Mouse (Mus musculus): ENCODE data around the gene Taf10. TPM values are rescaled to one million over a fixed set of nuclear protein-coding genes. Genes with fewer than 3 reads are reported as not detected.
A peak's percentile ranks its signal among the peaks of the same experiment; 100 is the strongest.

Gene Taf10
- polyA plus RNA-seq, 1 experiment from 2014 or later, result 192 TPM

DNA sequence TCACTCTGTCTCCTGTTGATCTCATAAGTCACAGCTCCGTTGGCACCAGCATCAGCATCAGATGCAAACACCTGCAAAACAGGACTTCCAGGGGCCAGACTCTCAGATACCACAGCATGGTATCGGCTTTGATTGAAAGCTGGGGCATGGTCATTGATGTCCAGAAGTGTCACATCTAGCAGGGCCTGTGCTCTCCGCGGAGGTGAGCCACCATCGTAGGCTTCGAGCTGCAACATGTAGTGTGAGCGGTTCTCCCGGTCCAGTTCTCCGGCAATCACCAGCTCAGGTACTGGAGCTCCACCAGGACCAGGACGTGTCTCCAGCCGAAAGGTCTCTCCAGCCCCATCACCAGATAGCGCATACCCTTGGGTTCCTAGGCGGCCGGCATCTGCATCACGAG is 28.2 kb upstream of the Taf10 start:
- H3K4me1 ChIP-seq (ENCODE audit: insufficient read depth), result 0 out of 2 replicates have a peak, but pooled peaks cover 7% of the 10 kb centered on the region
- peaks cover 60% of the 10 kb centered on the region for H3K36me3 ChIP-seq (ENCODE audit: insufficient read depth)
- no peaks in the 10 kb centered on the region for H3K9me3 ChIP-seq (ENCODE audit: low read depth, low read length)
- no peaks in the 10 kb centered on the region for H3K27me3 ChIP-seq (ENCODE audit: insufficient read depth, low read length)
- no peak overlapping the region for H3K4me2 ChIP-seq
- H3K4me3 ChIP-seq (ENCODE audit: low read depth, low read length), result no peak overlapping the region
- no peak overlapping the region for H3K27ac ChIP-seq (ENCODE audit: low read depth)
- ATAC-seq (ENCODE audit: insufficient read depth) (no peak), DNase-seq (no peak)
- 95% methylated on average over 15 of the region's 15 CpGs for WGBS
- no peak for TF ChIP-seq CTCF (IDR thresholded peaks at IDR 0.05; ENCODE audit: low read depth)
- no peak overlapping the region for H3K9ac ChIP-seq

DNA sequence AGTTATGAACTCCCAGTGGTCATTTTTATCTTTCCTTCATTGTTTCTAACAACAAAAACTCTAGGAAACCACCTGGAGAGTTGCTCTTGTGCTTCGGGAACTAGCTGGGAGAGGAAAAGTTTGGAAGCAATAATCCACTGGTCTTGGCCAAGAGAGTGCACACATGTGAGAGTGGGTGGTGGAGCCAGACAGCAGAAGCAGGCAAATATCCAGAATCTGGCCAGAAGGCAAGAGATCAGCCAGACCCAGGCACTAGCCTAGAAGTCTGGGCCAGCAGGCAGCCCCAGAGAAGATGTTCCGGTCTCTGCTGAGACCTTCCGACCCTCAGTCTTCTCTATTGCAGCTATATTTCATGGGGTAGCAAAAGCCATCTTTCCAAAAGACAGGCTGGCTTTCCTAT is 25.8 kb upstream of the Taf10 start:
- no peak for TF ChIP-seq CTCF (IDR thresholded peaks at IDR 0.05; ENCODE audit: low read depth)
- Histone ChIP-seq H3K4me3 (ENCODE audit: low read depth, low read length) (no peak overlapping the region), H3K9me3 (ENCODE audit: low read depth, low read length) (no peaks in the 10 kb centered on the region), H3K9ac (no peak overlapping the region), H3K4me1 (ENCODE audit: insufficient read depth) (0 out of 2 replicates have a peak, but pooled peaks cover 3% of the 10 kb centered on the region), H3K4me2 (no peak overlapping the region), H3K27me3 (ENCODE audit: insufficient read depth, low read length) (no peaks in the 10 kb centered on the region), H3K27ac (ENCODE audit: low read depth) (no peak overlapping the region), H3K36me3 (ENCODE audit: insufficient read depth) (peaks cover 75% of the 10 kb centered on the region)
- 87% methylated on average over 3 of the region's 3 CpGs for WGBS
- no peak for ATAC-seq (ENCODE audit: insufficient read depth)
- no peak for DNase-seq

DNA sequence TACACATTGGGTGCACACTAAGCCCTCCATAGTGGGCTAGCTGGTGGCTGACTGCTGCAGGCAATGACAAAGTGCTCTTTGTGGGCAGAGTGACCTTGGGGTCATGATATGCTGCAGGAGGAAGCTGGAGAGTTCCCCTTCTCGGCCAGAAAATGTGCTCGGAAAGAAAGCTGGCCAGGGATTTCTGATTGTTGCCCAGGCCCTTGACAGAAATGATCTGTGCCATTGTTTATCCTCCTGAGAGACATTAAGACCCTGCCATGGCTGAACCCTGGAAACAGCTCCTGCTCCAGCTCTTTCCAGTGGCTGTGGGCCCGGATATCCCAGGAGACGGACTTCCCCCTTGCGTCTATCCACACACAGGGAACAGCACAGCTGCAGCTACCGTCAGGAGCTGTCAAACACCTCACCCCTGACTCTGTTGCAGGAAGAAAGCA is 23.6 kb upstream of the Taf10 start:
- TF ChIP-seq CTCF (IDR thresholded peaks at IDR 0.05; ENCODE audit: low read depth), result no peak
- Histone ChIP-seq H3K4me2 (0 out of 2 replicates have a peak overlapping the region, but pooled peaks have one; percentile 8), H3K9ac (no peak overlapping the region), H3K27me3 (ENCODE audit: insufficient read depth, low read length) (no peaks in the 10 kb centered on the region), H3K4me3 (ENCODE audit: low read depth, low read length) (no peak overlapping the region), H3K9me3 (ENCODE audit: low read depth, low read length) (no peaks in the 10 kb centered on the region), H3K36me3 (ENCODE audit: insufficient read depth) (peaks cover 93% of the 10 kb centered on the region), H3K4me1 (ENCODE audit: insufficient read depth) (no peaks in the 10 kb centered on the region), H3K27ac (ENCODE audit: low read depth) (peak overlapping the region; percentile 32; the same call in 1 of the 2 replicates)
- ATAC-seq (ENCODE audit: insufficient read depth) (no peak), DNase-seq (peak; percentile 51)
- WGBS, result 17% methylated on average over 6 of the region's 6 CpGs

DNA sequence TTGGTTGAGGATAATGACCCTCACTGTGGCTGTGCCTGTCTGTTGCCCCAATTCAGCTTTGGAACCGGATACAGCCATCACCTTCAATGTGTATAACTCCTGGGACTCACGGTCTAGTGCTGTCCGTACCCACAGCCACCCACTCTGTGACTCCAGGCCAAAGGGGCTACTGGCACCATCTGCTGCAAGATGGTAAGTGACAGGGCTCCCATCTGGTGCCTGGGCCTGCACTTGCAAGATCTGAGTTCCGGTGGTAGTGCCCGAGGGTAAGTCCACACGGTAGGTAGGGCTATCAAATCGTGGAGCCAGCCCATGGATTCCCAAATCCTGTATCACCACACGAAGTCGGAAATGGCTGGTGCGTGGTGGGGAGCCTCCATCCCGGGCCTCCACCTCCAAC is 20.2 kb upstream of the Taf10 start:
- WGBS, result 91% methylated on average over 11 of the region's 11 CpGs
- Histone ChIP-seq H3K27me3 (ENCODE audit: insufficient read depth, low read length) (no peaks in the 10 kb centered on the region), H3K36me3 (ENCODE audit: insufficient read depth) (peaks cover 81% of the 10 kb centered on the region), H3K9ac (no peak overlapping the region), H3K27ac (ENCODE audit: low read depth) (no peak overlapping the region), H3K4me2 (no peak overlapping the region), H3K4me3 (ENCODE audit: low read depth, low read length) (no peak overlapping the region), H3K4me1 (ENCODE audit: insufficient read depth) (no peaks in the 10 kb centered on the region), H3K9me3 (ENCODE audit: low read depth, low read length) (no peaks in the 10 kb centered on the region)
- DNase-seq, result no peak
- no peak for TF ChIP-seq CTCF (IDR thresholded peaks at IDR 0.05; ENCODE audit: low read depth)
- no peak for ATAC-seq (ENCODE audit: insufficient read depth)

DNA sequence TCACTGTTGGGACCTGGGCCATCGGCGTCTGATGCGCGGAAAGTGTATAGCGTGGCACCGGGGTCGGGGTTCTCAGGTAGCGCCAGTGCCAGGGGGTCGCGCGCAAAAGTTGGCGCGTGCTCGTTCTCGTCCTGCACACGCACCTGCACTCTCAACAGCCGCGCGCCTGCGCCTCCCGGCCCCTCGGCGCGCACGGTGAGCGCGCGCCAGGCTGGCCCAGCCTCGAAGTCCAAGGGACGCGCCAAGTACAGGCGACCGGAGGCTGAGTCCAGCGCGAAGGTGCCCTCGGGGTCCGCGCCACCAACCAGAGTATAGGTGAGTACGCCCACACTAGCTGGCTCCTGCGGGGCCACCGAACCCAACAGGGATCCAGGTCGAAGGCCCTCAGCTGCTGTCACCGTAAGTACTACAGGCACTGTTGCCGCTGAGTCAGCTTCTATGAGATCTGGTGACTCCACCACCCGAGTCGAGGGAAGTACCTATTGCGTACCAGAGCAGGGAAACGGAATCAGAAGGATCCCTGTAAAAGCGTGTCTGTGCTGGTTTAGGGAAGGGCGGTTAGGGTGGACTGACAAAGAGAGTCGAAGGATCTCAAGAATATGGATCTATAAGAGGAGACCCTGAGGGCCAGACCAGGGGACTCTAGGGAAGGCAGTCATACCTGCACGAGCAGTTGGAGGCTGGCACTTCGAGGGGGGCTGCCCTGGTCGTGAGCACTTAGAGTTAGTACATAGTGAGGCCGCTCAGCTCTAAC is 18.5 kb upstream of the Taf10 start:
- Histone ChIP-seq H3K36me3 (ENCODE audit: insufficient read depth) (peaks cover 87% of the 10 kb centered on the region), H3K9ac (no peak overlapping the region), H3K9me3 (ENCODE audit: low read depth, low read length) (no peaks in the 10 kb centered on the region), H3K4me3 (ENCODE audit: low read depth, low read length) (no peak overlapping the region; the same call in 1 of the 2 replicates), H3K4me2 (peak overlapping the region; percentile 44), H3K4me1 (ENCODE audit: insufficient read depth) (no peaks in the 10 kb centered on the region), H3K27me3 (ENCODE audit: insufficient read depth, low read length) (no peaks in the 10 kb centered on the region), H3K27ac (ENCODE audit: low read depth) (no peak overlapping the region)
- 48% methylated on average over 55 of the region's 55 CpGs for WGBS
- no peak for TF ChIP-seq CTCF (IDR thresholded peaks at IDR 0.05; ENCODE audit: low read depth)
- ATAC-seq (ENCODE audit: insufficient read depth), result peak; percentile 18
- DNase-seq, result no peak

DNA sequence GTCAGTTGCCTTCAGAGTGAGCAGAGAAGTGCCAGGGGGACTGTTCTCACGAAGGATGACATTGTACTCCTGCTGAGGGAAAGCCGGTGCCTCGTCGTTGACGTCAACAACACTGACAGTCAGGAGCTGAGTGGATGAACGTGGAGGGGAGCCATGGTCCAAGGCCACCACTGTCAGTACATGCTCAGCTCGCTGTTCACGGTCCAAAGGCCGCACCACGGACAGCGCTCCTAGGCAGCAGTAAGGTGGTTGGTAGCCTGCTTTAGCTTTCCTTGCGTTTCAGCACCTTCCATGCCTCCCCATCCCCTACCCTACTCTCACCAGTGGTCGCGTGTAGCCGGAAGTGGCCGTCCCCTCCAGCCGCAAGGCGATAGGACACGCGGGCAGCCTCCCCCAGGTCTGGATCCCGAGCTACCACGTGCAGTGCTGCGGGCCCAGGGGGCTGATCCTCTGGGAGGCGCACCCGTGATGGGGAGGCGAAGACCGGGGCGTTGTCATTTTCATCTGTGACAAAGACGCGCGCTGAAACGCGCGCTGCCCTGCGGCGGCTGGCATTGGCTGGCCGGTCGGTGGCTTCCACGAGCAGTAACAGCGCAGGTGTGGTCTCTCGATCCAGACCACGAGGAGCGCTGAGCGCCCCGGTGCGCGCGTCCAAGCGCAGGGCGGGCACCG is 17.8 kb upstream of the Taf10 start:
- DNase-seq (no peak), ATAC-seq (ENCODE audit: insufficient read depth) (peak; percentile 10)
- H3K4me2 ChIP-seq, result peak overlapping the region; percentile 44
- TF ChIP-seq CTCF (IDR thresholded peaks at IDR 0.05; ENCODE audit: low read depth), result no peak
- H3K27me3 ChIP-seq (ENCODE audit: insufficient read depth, low read length), result no peaks in the 10 kb centered on the region
- H3K9ac ChIP-seq, result no peak overlapping the region
- H3K27ac ChIP-seq (ENCODE audit: low read depth), result no peak overlapping the region
- H3K4me3 ChIP-seq (ENCODE audit: low read depth, low read length), result no peak overlapping the region; the same call in 1 of the 2 replicates
- H3K4me1 ChIP-seq (ENCODE audit: insufficient read depth), result no peaks in the 10 kb centered on the region
- H3K36me3 ChIP-seq (ENCODE audit: insufficient read depth), result peaks cover 88% of the 10 kb centered on the region
- 47% methylated on average over 51 of the region's 51 CpGs for WGBS
- H3K9me3 ChIP-seq (ENCODE audit: low read depth, low read length), result no peaks in the 10 kb centered on the region

DNA sequence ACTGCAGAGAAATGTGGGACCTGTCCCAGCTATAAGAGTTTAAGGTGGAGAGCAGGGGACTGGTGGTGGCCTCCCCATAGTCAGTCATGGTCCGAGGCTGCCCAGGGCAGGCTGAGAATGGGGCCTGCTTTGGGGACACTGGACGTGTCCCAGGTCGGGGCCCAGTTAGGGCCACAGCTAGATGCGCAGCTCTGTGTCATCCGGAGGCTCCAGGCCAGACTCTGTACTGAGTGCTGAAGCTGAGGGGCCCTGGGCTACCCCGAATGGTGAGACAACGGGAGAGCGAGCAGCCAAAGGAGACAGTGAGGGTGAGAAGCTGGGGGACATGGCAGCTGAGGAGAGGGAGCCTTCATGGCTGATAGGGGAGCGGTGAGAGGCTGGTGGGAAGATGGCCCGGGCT is 9.1 kb upstream of the Taf10 start:
- 88% methylated on average over 10 of the region's 10 CpGs for WGBS
- no peak overlapping the region; the same call in 1 of the 2 replicates for H3K9ac ChIP-seq
- no peak for DNase-seq

More for the DNA sequence above, 9.1 kb upstream of the Taf10 start:
- Histone ChIP-seq H3K4me3 (ENCODE audit: low read depth, low read length) (no peak overlapping the region), H3K4me1 (ENCODE audit: insufficient read depth) (no peaks in the 10 kb centered on the region), H3K27ac (ENCODE audit: low read depth) (no peak overlapping the region), H3K36me3 (ENCODE audit: insufficient read depth) (peaks cover 61% of the 10 kb centered on the region), H3K9me3 (ENCODE audit: low read depth, low read length) (no peaks in the 10 kb centered on the region), H3K27me3 (ENCODE audit: insufficient read depth, low read length) (no peaks in the 10 kb centered on the region), H3K4me2 (no peak overlapping the region)
- no peak for ATAC-seq (ENCODE audit: insufficient read depth)
- TF ChIP-seq CTCF (IDR thresholded peaks at IDR 0.05; ENCODE audit: low read depth), result no peak
